Mouse (Mus musculus) heart, embryonic 12.5 days (tissue): Measurements from ENCODE around the gene Rap1gap2. TPM values are rescaled to one million over a fixed set of nuclear protein-coding genes. Genes with fewer than 3 reads are reported as not detected.

ENCODE experiments used
- ATAC-seq: fragments of 200-750 bp; cut with Nextera tagmentation; 2 replicates; pipeline ENCODE4 v1.8.0; 2017; ENCODE audit warnings: moderate TSS enrichment, moderate library complexity; ENCODE audit not compliant: insufficient number of reproducible peaks, low FRiP score
- H3K27ac ChIP-seq: fragments of 300-500 bp; sonication (generic); 2 replicates; pipeline ENCODE4 v1.5.1; 2016; ENCODE audit warnings: mild to moderate bottlenecking, moderate library complexity; ENCODE audit not compliant: poor library complexity, severe bottlenecking
- H3K27me3 ChIP-seq: fragments of 300-500 bp; sonication (generic); replicated peaks from 2 replicates; pipeline ENCODE4 v1.6.1; 2016; ENCODE audit warnings: mild to moderate bottlenecking, moderate library complexity
- H3K36me3 ChIP-seq: fragments of 300-500 bp; sonication (generic); 2 replicates; pipeline ENCODE4 v1.6.1; 2016; ENCODE audit warnings: mild to moderate bottlenecking, moderate library complexity
- H3K4me1 ChIP-seq: fragments of 300-500 bp; sonication (generic); replicated peaks from 2 replicates; pipeline ENCODE4 v1.6.1; 2016; ENCODE audit warnings: mild to moderate bottlenecking
- H3K4me2 ChIP-seq: fragments of 300-500 bp; sonication (generic); 2 replicates; pipeline ENCODE4 v1.6.1; 2016; ENCODE audit warnings: mild to moderate bottlenecking, moderate library complexity
- H3K4me3 ChIP-seq: fragments of 300-500 bp; sonication (generic); 2 replicates; pipeline ENCODE4 v1.5.1; 2016; ENCODE audit warnings: mild to moderate bottlenecking
- H3K9ac ChIP-seq: fragments of 300-500 bp; sonication (generic); 2 replicates; pipeline ENCODE4 v1.6.1; 2016; ENCODE audit warnings: mild to moderate bottlenecking, moderate library complexity
- H3K9me3 ChIP-seq: fragments of 300-500 bp; sonication (generic); replicated peaks from 2 replicates; pipeline ENCODE4 v1.6.1; 2016; ENCODE audit warnings: mild to moderate bottlenecking, moderate library complexity
- WGBS: fragments of 180-500 bp; shearing (Covaris S2); methylation state at CpG from one replicate; pipeline ENCODE4 v1.1.7; 2016; 5-methylcytosine and 5-hydroxymethylcytosine counted together
- polyA plus RNA-seq: library from polyadenylated mRNA; unstranded; fragments of >200 nt; fragmentation: Nextera tagmentation; extraction: Ambion mirVana; gene quantifications from 2 replicates; pipeline ENCODE4 v1.2.1, GENCODE M21; 2016

The Rap1gap2 gene
- polyA plus RNA-seq: 9.1 and 9.3 TPM in 2 replicates

DNA sequence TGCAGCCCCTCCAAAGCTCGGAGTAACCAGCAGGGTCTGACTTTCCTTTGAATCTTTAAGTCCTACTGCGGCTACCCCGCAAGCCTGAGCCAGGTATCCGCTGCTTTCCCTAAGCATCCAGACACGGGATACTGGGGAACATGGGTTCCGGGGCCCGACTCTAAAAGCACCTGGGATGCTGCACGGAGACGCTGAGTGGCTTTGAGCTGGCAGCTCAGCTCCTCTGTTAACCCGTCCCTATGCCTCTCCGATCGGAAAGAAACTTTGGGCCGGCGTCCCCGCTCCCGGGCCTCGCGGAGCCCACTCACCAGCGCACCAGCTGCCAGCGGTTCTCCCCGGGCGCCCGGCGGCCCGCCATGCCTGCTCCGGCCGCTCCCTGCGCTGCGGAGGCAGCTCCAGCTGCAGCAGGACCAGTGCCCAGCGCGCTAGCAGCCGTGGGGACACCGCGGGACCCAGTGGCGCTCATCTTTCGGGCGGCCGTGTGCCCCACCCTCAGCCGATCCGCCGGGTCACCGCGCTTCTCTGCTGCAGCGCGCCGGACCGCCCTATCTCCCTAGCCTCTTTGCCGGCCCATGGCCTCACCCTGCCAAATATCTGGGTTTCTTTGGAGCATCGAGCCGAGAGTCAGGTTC, at the start of gene Rap1gap2:
Rap1gap2 (minus strand) TSS at position 371 of the 632 bp plus-strand sequence.
- peak; percentile 73 for ATAC-seq
- no peak within 1 kb of the TSS for H3K27ac ChIP-seq
- peaks cover 15% of the 10 kb centered on the region for H3K4me1 ChIP-seq
- H3K9ac ChIP-seq: no peak within 1 kb of the TSS
- H3K4me3 ChIP-seq: peak within 1 kb of the TSS; percentile 52
- H3K9me3 ChIP-seq: no peaks in the 10 kb centered on the region
- no peaks in the 10 kb centered on the region for H3K36me3 ChIP-seq
- H3K4me2 ChIP-seq: peak within 1 kb of the TSS; percentile 88
- WGBS: 2% methylated on average over 49 of the region's 50 CpGs
- H3K27me3 ChIP-seq: peaks cover 60% of the 10 kb centered on the region

GRCm38 (mm10) chr11:74660336-74660735, 49.6 kb upstream of the Rap1gap2 start:
- Histone ChIP-seq H3K4me2 (no peak overlapping the region), H3K4me1 (peaks cover 8% of the 10 kb centered on the region; the same call in 1 of the 2 replicates), H3K27me3 (no peaks in the 10 kb centered on the region), H3K9me3 (no peaks in the 10 kb centered on the region), H3K9ac (no peak overlapping the region), H3K4me3 (no peak overlapping the region), H3K36me3 (peaks cover 91% of the 10 kb centered on the region), H3K27ac (no peak overlapping the region)
- 93% methylated on average over 13 of the region's 13 CpGs for WGBS
- no peak for ATAC-seq

DNA sequence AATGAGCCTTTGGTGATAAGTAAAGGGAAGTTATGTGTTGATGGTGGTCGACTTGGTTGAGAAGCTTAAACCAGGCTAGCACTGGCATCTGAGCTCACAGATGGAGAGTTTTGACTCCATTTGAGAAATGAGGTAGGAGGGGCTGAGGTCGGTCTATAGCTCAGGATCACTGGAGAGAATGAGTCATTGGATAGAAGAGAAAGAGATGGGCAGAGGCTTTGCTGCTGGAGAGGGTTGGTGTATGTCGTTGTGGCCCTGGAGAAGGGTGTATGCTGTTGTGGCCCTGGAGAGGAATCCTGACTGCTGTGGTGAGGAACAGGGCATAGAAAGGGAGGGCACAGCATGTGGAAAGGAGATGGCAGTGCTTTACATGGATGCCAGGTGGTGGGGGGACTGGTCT, 45.2 kb upstream of the Rap1gap2 start:
- Histone ChIP-seq H3K36me3 (peaks cover 51% of the 10 kb centered on the region), H3K4me3 (no peak overlapping the region), H3K27ac (no peak overlapping the region), H3K27me3 (no peaks in the 10 kb centered on the region), H3K9ac (no peak overlapping the region), H3K4me2 (no peak overlapping the region), H3K9me3 (no peaks in the 10 kb centered on the region), H3K4me1 (peaks cover 50% of the 10 kb centered on the region)
- ATAC-seq: no peak
- WGBS: 75% methylated on average over 3 of the region's 3 CpGs

DNA sequence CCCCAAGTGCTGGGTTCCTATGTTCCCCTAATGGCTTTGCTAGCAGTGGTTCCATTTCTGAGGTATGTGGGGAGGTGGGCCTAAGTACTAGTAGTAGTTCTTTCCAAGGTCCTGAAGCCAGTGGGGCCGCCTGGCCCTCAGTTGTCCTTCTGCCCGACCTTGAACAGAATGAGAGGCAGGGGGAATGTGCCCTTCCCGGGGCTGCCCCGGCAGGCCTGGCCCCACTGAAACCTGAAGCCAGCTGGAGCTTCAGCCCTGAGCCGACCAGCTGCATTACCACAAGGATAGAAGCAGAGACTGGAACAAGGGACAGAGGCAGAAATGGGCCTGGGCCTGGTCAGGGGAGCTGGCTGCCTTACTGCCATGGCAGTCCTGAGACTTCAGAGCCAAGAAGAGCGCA, 42.7 kb upstream of the Rap1gap2 start:
- Histone ChIP-seq H3K4me2 (peak overlapping the region; percentile 79), H3K27me3 (no peaks in the 10 kb centered on the region), H3K4me3 (no peak overlapping the region), H3K36me3 (peaks cover 25% of the 10 kb centered on the region), H3K9ac (peak overlapping the region; percentile 63), H3K4me1 (peaks cover 65% of the 10 kb centered on the region), H3K9me3 (no peaks in the 10 kb centered on the region), H3K27ac (peak overlapping the region; percentile 94)
- WGBS: 36% methylated on average over 6 of the region's 6 CpGs
- no peak for ATAC-seq

GRCm38 (mm10) chr11:74652791-74653191, 42.1 kb upstream of the Rap1gap2 start:
- no peaks in the 10 kb centered on the region for H3K9me3 ChIP-seq
- WGBS: 75% methylated on average over 4 of the region's 4 CpGs
- ATAC-seq: no peak
- peak overlapping the region; percentile 79 for H3K4me2 ChIP-seq
- H3K9ac ChIP-seq: peak overlapping the region; percentile 63
- H3K27me3 ChIP-seq: no peaks in the 10 kb centered on the region
- peaks cover 19% of the 10 kb centered on the region for H3K36me3 ChIP-seq
- H3K4me3 ChIP-seq: no peak overlapping the region
- H3K27ac ChIP-seq: peak overlapping the region; percentile 94
- H3K4me1 ChIP-seq: peaks cover 68% of the 10 kb centered on the region

DNA sequence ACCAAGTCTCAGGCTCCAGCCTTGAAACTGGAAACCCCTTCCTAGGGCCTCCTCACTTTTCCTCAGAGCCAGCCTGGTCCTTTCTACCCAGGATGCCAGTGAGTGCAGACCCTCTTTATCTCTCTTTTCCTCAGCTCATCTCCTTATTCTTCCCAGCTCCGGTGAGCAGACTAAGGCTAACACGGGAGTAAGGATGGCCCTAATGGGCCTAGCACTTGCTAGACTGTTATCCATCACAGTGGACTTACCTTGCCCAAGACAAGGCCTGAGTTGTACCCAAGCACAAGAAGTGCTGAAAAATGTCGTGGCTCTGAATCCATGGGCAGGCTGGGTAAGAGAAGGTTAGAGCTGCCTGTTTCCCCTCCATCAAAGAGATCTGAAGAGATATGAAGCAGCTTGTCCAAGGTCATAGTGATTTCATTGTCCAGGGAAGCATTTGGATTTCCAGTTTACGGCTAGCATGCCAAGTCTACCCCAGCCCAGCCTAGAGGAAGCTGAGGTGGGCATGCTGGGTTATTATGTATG, 39.9 kb upstream of the Rap1gap2 start:
- peak overlapping the region; percentile 80 for H3K27ac ChIP-seq
- no peak for ATAC-seq
- H3K9me3 ChIP-seq: no peaks in the 10 kb centered on the region
- H3K4me1 ChIP-seq: peaks cover 63% of the 10 kb centered on the region
- H3K9ac ChIP-seq: peak overlapping the region; percentile 86
- 0 out of 2 replicates have a peak, but pooled peaks cover 3% of the 10 kb centered on the region for H3K36me3 ChIP-seq
- H3K4me3 ChIP-seq: peak overlapping the region; percentile 78
- peak overlapping the region; percentile 79 for H3K4me2 ChIP-seq
- 38% methylated on average over 4 of the region's 4 CpGs for WGBS
- no peaks in the 10 kb centered on the region for H3K27me3 ChIP-seq

DNA sequence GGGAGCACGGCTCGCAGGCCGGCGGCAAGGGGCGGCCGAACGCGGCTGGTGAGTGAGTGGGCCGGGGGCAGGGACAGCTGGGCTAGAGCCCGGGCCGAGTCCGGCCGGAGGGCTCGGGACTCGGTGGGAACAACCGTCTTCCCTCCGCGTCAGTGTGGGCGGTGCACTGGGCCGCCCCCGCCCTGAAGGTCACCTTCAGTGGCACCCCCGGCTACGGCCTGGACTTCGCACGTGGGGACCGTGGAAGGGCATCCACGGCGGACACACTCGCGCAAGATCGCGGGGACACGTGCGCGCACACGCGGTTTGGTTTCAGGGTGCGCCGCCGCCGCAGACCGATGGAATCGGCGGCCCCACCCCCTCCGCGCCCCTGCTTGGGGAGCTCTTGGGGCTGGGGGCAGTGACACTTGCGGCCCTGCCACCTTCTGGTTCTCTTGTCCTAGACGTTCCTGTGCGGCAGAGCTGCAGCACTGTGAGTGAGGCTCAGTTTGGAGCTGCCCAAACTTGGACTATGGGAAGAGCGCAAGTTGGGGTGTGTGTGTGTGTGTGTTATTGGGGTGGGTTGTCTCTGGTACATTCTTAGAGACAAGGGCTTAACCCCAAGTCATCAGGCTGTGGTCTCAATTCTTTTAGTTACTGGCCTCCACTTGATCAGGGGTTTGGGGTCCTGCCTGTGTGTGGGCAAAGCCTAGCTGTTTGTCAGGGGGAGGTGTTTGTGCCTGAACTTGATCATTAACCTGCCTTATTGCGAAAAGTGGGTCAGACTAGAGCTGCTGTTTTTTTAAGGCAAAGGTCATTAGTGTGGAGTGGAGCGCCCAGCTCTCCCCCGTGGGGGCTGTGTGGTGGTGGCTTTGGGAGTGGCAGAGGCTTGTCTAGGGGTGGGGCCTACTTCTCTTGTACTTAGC, 39.2 kb upstream of the Rap1gap2 start:
- H3K36me3 ChIP-seq: 0 out of 2 replicates have a peak, but pooled peaks cover 3% of the 10 kb centered on the region
- peak overlapping the region; percentile 80 for H3K27ac ChIP-seq
- peak; percentile 33 for ATAC-seq
- H3K27me3 ChIP-seq: no peaks in the 10 kb centered on the region
- H3K9me3 ChIP-seq: no peaks in the 10 kb centered on the region
- peak overlapping the region; percentile 78 for H3K4me3 ChIP-seq
- peak overlapping the region; percentile 79 for H3K4me2 ChIP-seq
- 2% methylated on average over 48 of the region's 53 CpGs for WGBS
- peak overlapping the region; percentile 86 for H3K9ac ChIP-seq
- peaks cover 57% of the 10 kb centered on the region for H3K4me1 ChIP-seq

- no peaks in the 10 kb centered on the region for H3K27me3 ChIP-seq
- peaks cover 50% of the 10 kb centered on the region for H3K4me1 ChIP-seq
- peak within 1 kb of the TSS; percentile 78 for H3K4me3 ChIP-seq
- ATAC-seq: peak; percentile 95
- H3K9ac ChIP-seq: peak within 1 kb of the TSS; percentile 86
- under 1% methylated on average over 56 of the region's 58 CpGs for WGBS
- H3K4me2 ChIP-seq: peak within 1 kb of the TSS; percentile 79
- peak within 1 kb of the TSS; percentile 80 for H3K27ac ChIP-seq
- H3K36me3 ChIP-seq: 0 out of 2 replicates have a peak, but pooled peaks cover 2% of the 10 kb centered on the region
- H3K9me3 ChIP-seq: no peaks in the 10 kb centered on the region
These were observed 38.5 kb upstream of the Rap1gap2 start, which contains the start of gene Cluh for GRCm38 (mm10) chr11:74649095-74649646. Cluh (plus strand) TSS chr11:74649495.

- Histone ChIP-seq H3K27ac (peak overlapping the region; percentile 55), H3K27me3 (no peaks in the 10 kb centered on the region), H3K4me1 (peaks cover 45% of the 10 kb centered on the region), H3K4me2 (peak overlapping the region; percentile 79), H3K9me3 (no peaks in the 10 kb centered on the region), H3K9ac (peak overlapping the region; percentile 86), H3K36me3 (no peaks in the 10 kb centered on the region), H3K4me3 (peak overlapping the region; percentile 78)
- WGBS: 2% methylated on average over 1 of the region's 1 CpGs
- ATAC-seq: no peak; the same call in 1 of the 2 replicates
These were observed 38.0 kb upstream of the Rap1gap2 start for GRCm38 (mm10) chr11:74648676-74649075.

DNA sequence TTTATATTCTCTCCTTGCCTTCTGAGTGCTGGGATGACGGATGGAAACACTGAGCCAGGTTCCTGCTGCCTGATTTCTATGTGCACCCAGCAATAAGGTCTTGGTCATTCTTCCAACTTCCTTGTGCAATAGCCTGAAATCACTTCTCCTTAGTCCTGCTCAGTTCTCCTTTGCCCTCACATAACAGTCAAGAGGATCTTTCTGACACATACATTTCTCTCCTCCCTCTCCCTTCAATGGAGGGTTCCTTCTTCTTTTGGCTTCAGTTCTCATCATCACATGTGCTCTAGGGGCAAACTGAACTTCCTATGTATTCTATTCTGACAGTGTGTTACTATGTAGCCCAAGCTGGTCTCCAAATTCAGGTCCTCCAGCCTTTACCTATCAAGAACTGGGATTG, 37.3 kb upstream of the Rap1gap2 start:
- H3K27ac ChIP-seq: no peak overlapping the region

More for the DNA sequence above, 37.3 kb upstream of the Rap1gap2 start:
- WGBS: 87% methylated on average over 1 of the region's 1 CpGs
- no peaks in the 10 kb centered on the region for H3K9me3 ChIP-seq
- H3K4me2 ChIP-seq: no peak overlapping the region
- H3K4me1 ChIP-seq: peaks cover 38% of the 10 kb centered on the region
- no peak overlapping the region for H3K9ac ChIP-seq
- no peaks in the 10 kb centered on the region for H3K27me3 ChIP-seq
- H3K36me3 ChIP-seq: no peaks in the 10 kb centered on the region
- no peak for ATAC-seq
- no peak overlapping the region for H3K4me3 ChIP-seq
